Mouse (Mus musculus) liver, adult 2 months (tissue): Measurements from ENCODE around the gene Syt12.

ENCODE experiments used
- CTCF ChIP-seq: fragments of 200-500 bp; IDR thresholded peaks from 2 replicates; pipeline ENCODE4 v1.5.1; 2011; ENCODE audit warnings: low read depth, low read length, control low read depth
- POLR2A ChIP-seq: fragments of 200-500 bp; IDR thresholded peaks from 2 replicates; pipeline ENCODE4 v1.6.1; 2011; ENCODE audit warnings: low read length, control low read depth; ENCODE audit not compliant: insufficient read depth; ENCODE audit errors: extremely low read depth

GRCm38 (mm10) chr19:4491080-4491695 is 13.9 kb upstream of the Syt12 start:
- TF ChIP-seq CTCF (no peak), POLR2A (no peak)
